Mouse (Mus musculus) common myeloid progenitor, adult 5-6 weeks (primary cell): ENCODE results near the gene Pm20d1. TPM values are rescaled to one million over a fixed set of nuclear protein-coding genes. Genes with fewer than 3 reads are reported as not detected.
"Not testable (repeated sequence)": the region's sequence is repeated elsewhere in the genome, so short reads cannot be mapped to it uniquely, and the experiment has no call there.

ENCODE experiments used
- ATAC-seq: replicated peaks from 2 replicates; pipeline ENCODE4 v1.8.0; 2016; ENCODE audit warnings: low read depth, mild to moderate bottlenecking, moderate TSS enrichment, inconsistent platforms; ENCODE audit not compliant: poor library complexity, severe bottlenecking
- total RNA-seq: library from RNA; stranded (forward); fragments of 200-1000, 187-1606 nt; gene quantifications from 2 replicates; pipeline ENCODE4 v1.2.3, GENCODE M21; 2017

Gene Pm20d1
- total RNA-seq, 1 experiment from 2014 or later: not detected

GRCm38 (mm10) chr1:131770656-131771055 is 26.5 kb upstream of the Pm20d1 start:
- ATAC-seq: no peak

- no peak for ATAC-seq
Observed at GRCm38 (mm10) chr1:131771440-131771839, 25.7 kb upstream of the Pm20d1 start.

- no peak for ATAC-seq
Observed at GRCm38 (mm10) chr1:131794591-131794990, 2.6 kb upstream of the Pm20d1 start.

GRCm38 (mm10) chr1:131795171-131795570 is 2.0 kb upstream of the Pm20d1 start:
- no peak for ATAC-seq

- no peak for ATAC-seq
Observed at GRCm38 (mm10) chr1:131800001-131800400, 2.8 kb downstream of the Pm20d1 start.

GRCm38 (mm10) chr1:131801071-131801470 is 3.9 kb downstream of the Pm20d1 start:
- no peak for ATAC-seq

- ATAC-seq: no peak
Observed at GRCm38 (mm10) chr1:131802652-131803051, 5.5 kb downstream of the Pm20d1 start.

- ATAC-seq: no peak
Observed at GRCm38 (mm10) chr1:131804166-131804565, 7.0 kb downstream of the Pm20d1 start.

GRCm38 (mm10) chr1:131808986-131809385 is 11.8 kb downstream of the Pm20d1 start:
- ATAC-seq: no peak

GRCm38 (mm10) chr1:131809651-131810050 is 12.5 kb downstream of the Pm20d1 start:
- no peak for ATAC-seq

- no peak for ATAC-seq
Observed at GRCm38 (mm10) chr1:131811393-131811792, 14.2 kb downstream of the Pm20d1 start.

- no peak for ATAC-seq
Observed at GRCm38 (mm10) chr1:131812006-131812405, 14.8 kb downstream of the Pm20d1 start.

- no peak for ATAC-seq
Observed at GRCm38 (mm10) chr1:131812631-131813295, 15.6 kb downstream of the Pm20d1 start.

GRCm38 (mm10) chr1:131813731-131814130 is 16.6 kb downstream of the Pm20d1 start:
- ATAC-seq: no peak

- no peak for ATAC-seq
Observed at GRCm38 (mm10) chr1:131814191-131814590, 17.0 kb downstream of the Pm20d1 start.

GRCm38 (mm10) chr1:131816886-131817285 is 19.7 kb downstream of the Pm20d1 start:
- ATAC-seq: no peak

GRCm38 (mm10) chr1:131820353-131820752 is 23.2 kb downstream of the Pm20d1 start:
- not testable (repeated sequence) for ATAC-seq

GRCm38 (mm10) chr1:131820887-131821328 is 23.7 kb downstream of the Pm20d1 start:
- ATAC-seq: no peak

GRCm38 (mm10) chr1:131822292-131822691 is 25.1 kb downstream of the Pm20d1 start:
- ATAC-seq: no peak

GRCm38 (mm10) chr1:131822856-131823492 is 25.8 kb downstream of the Pm20d1 start:
- no peak for ATAC-seq

GRCm38 (mm10) chr1:131823563-131823962 is 26.4 kb downstream of the Pm20d1 start:
- no peak for ATAC-seq
